Mouse (Mus musculus): ENCODE data around the gene Zbtb45. TPM values are rescaled to one million over a fixed set of nuclear protein-coding genes. Genes with fewer than 3 reads are reported as not detected.

Zbtb45 gene
- total and polyA plus RNA-seq, 3 experiments: 16.8 to 36.3 TPM; not detected in 1

DNA sequence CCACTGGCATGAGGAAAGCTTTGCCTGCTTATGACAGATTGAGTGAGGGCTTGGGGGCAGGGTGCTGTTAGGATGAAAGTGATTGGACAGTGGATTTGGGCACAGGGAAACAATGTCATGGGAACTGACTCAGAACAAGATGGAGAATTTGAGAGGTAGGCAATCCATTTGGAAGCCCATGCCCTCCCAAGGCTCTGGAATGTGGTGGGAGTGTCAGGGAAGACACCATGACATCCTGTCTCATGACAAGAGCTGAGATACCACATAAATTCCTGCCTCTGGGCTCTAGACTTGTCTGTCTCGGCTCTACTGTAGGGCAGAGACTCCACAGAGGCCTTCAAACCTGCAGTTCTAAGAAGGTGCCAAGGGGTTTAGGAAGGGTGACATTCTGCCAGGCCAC lies 31.4 kb upstream of the Zbtb45 start:
- DNase-seq (ENCODE audit: low read depth, low spot score): no peak
- Histone ChIP-seq H3K4me3 (ENCODE audit: control insufficient read depth in 1 of 2, insufficient read depth in 1 of 2, low read depth in 2 of 2, low read length in 2 of 2) (no peak overlapping the region), H3K79me2 (ENCODE audit: control insufficient read depth, insufficient read depth, low read length, poor library complexity) (peaks cover 19% of the 10 kb centered on the region), H3K9me3 (replicated peaks; ENCODE audit: insufficient read depth, low read length) (no peaks in the 10 kb centered on the region), H3K9ac (ENCODE audit: control insufficient read depth, low read depth, low read length, poor library complexity, severe bottlenecking) (no peak overlapping the region), H3K27ac (ENCODE audit: control insufficient read depth, low read depth, low read length) (no peak overlapping the region), H3K4me1 (ENCODE audit: control insufficient read depth in 1 of 2, insufficient read depth in 2 of 2, low read length in 2 of 2) (peaks cover 5 to 14% of the 10 kb centered on the region in 2 experiments; a peak in 3 of 4 replicates), H3K36me3 (ENCODE audit: control insufficient read depth in 1 of 2, insufficient read depth in 2 of 2, low read length in 2 of 2) (peaks cover 0 to 7% of the 10 kb centered on the region in 2 experiments; a peak in 2 of 4 replicates), H3K27me3 (ENCODE audit: control insufficient read depth in 1 of 2, insufficient read depth in 2 of 2, low read length in 2 of 2) (no peaks in the 10 kb centered on the region)
- TF ChIP-seq RAD21 (IDR thresholded peaks at IDR 0.05; ENCODE audit: low read depth, low read length): no peak

DNA sequence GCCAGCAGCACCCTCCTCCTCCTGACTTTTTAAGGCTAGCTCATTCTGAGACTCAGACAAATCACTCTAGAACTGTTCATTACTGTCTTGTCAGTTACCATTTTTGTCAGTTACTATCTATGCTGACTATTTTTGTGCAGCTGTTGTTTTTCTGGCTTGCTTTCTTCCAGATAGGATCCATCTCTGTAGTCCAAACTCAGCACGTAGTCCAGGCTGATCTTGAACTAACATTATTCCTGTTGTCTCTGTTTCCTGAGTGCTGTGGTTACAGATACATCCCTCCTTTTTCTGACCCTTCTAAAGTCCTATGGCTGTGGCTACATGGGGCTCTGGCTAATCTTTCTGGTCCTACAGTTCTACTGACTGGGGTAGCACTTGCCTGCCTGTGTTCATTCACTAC lies 29.3 kb upstream of the Zbtb45 start:
- no peak for TF ChIP-seq TAL1 (IDR thresholded peaks at IDR 0.05; ENCODE audit: low read length)
- TF ChIP-seq EP300 (IDR thresholded peaks at IDR 0.05; ENCODE audit: low read depth in 1 of 2, low read length in 2 of 2): peak in 1 of 2 experiments; percentile 44; a peak in 1 of 4 replicates
- Histone ChIP-seq H3K36me3 (ENCODE audit: control insufficient read depth in 1 of 2, insufficient read depth in 2 of 2, low read length in 2 of 2) (peaks cover 0 to 11% of the 10 kb centered on the region in 2 experiments; a peak in 2 of 4 replicates), H3K79me2 (ENCODE audit: control insufficient read depth, insufficient read depth, low read length, poor library complexity) (peaks cover 25% of the 10 kb centered on the region), H3K4me1 (ENCODE audit: control insufficient read depth in 1 of 2, insufficient read depth in 2 of 2, low read length in 2 of 2) (peaks cover 5 to 18% of the 10 kb centered on the region in 2 experiments; a peak in 3 of 4 replicates), H3K27ac (ENCODE audit: control insufficient read depth, low read depth, low read length) (peak overlapping the region; percentile 98), H3K4me3 (ENCODE audit: control insufficient read depth in 1 of 2, insufficient read depth in 1 of 2, low read depth in 2 of 2, low read length in 2 of 2) (peak overlapping the region; percentile 64 to 97; a peak in 3 of 4 replicates), H3K27me3 (ENCODE audit: control insufficient read depth in 1 of 2, insufficient read depth in 2 of 2, low read length in 2 of 2) (no peaks in the 10 kb centered on the region), H3K9me3 (replicated peaks; ENCODE audit: insufficient read depth, low read length) (no peaks in the 10 kb centered on the region), H3K9ac (ENCODE audit: control insufficient read depth, low read depth, low read length, poor library complexity, severe bottlenecking) (peak overlapping the region; percentile 98)
- no peak for DNase-seq (ENCODE audit: low read depth, low spot score)

DNA sequence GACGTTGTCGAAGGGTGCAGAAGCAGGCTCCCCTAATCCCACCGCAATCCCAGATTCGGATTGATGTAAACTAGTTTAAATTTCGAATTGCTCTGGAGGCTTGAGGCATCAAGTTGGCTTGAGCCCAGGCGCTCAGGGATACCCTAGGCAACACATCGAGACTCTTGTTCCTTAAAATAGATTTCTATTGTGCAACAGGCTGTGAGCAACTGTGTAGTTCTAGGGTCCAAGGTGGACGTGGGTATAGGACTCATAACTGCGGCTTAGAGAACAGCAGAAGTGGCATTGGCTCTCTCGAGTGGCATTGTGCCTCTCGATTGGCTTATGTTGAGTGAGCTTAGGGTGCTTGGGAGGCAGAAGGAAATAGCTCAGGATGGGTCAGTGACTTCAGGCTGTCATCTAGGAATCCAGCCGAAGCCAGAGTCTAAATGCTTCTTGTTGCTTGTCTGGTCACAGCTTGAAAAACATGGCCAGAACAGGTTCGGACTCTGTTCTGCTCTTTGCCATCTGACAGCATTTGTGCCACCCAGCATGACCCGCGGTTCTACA lies 28.9 kb upstream of the Zbtb45 start:
- TF ChIP-seq ZKSCAN1 (IDR thresholded peaks at IDR 0.05; ENCODE audit: low read depth, low read length) (no peak), EP300 (IDR thresholded peaks at IDR 0.05; ENCODE audit: low read depth in 1 of 2, low read length in 2 of 2) (no peak), USF1 (IDR thresholded peaks at IDR 0.05; ENCODE audit: low read depth, low read length) (no peak), UBTF (IDR thresholded peaks at IDR 0.05; ENCODE audit: borderline replicate concordance, insufficient read depth, low read depth, low read length) (no peak), MEF2A (IDR thresholded peaks at IDR 0.05; ENCODE audit: extremely low read depth, insufficient replicate concordance, low read depth, low read length, poor library complexity, severe bottlenecking) (no peak), MAFK (IDR thresholded peaks at IDR 0.05; ENCODE audit: borderline replicate concordance, low read depth, low read length) (no peak), CTCF (IDR thresholded peaks at IDR 0.05 in 2 of 3, conservative IDR thresholded peaks at IDR 0.05 in 1 of 3; ENCODE audit: control insufficient read depth in 1 of 3, insufficient read depth in 1 of 3, low read depth in 2 of 3, low read length in 3 of 3, poor library complexity in 1 of 3, severe bottlenecking in 1 of 3) (no peak), NRF1 (IDR thresholded peaks at IDR 0.05; ENCODE audit: insufficient read depth, low read depth, low read length, poor library complexity, severe bottlenecking) (no peak), MAX (IDR thresholded peaks at IDR 0.05; ENCODE audit: low read length) (no peak)
- H3K27me3 ChIP-seq (ENCODE audit: control insufficient read depth in 1 of 2, insufficient read depth in 2 of 2, low read length in 2 of 2): no peaks in the 10 kb centered on the region
- DNase-seq (ENCODE audit: low read depth, low spot score): peak; percentile 69
- H3K4me3 ChIP-seq (ENCODE audit: control insufficient read depth in 1 of 2, insufficient read depth in 1 of 2, low read depth in 2 of 2, low read length in 2 of 2): peak overlapping the region; percentile 64 to 97
- no peaks in the 10 kb centered on the region for H3K9me3 ChIP-seq (replicated peaks; ENCODE audit: insufficient read depth, low read length)
- H3K9ac ChIP-seq (ENCODE audit: control insufficient read depth, low read depth, low read length, poor library complexity, severe bottlenecking): peak overlapping the region; percentile 98
- peaks cover 25% of the 10 kb centered on the region for H3K79me2 ChIP-seq (ENCODE audit: control insufficient read depth, insufficient read depth, low read length, poor library complexity)
- H3K27ac ChIP-seq (ENCODE audit: control insufficient read depth, low read depth, low read length): peak overlapping the region; percentile 98
- peaks cover 5 to 20% of the 10 kb centered on the region in 2 experiments; a peak in 3 of 4 replicates for H3K4me1 ChIP-seq (ENCODE audit: control insufficient read depth in 1 of 2, insufficient read depth in 2 of 2, low read length in 2 of 2)
- H3K36me3 ChIP-seq (ENCODE audit: control insufficient read depth in 1 of 2, insufficient read depth in 2 of 2, low read length in 2 of 2): peaks cover 0 to 11% of the 10 kb centered on the region in 2 experiments; a peak in 2 of 4 replicates
